Mouse (Mus musculus) olfactory bulb, adult 2 months (tissue): ENCODE data around the gene Klc2.

Source experiments
- CTCF ChIP-seq: fragments of 200-500 bp; IDR thresholded peaks from 2 replicates; pipeline ENCODE4 v1.5.1; 2012; ENCODE audit warnings: low read depth, mild to moderate bottlenecking, low read length, moderate library complexity; ENCODE audit not compliant: insufficient read depth
- POLR2A ChIP-seq: fragments of 200-500 bp; IDR thresholded peaks from 2 replicates; pipeline ENCODE4 v1.6.1; 2012; ENCODE audit warnings: mild to moderate bottlenecking, low read depth, low read length, moderate library complexity; ENCODE audit not compliant: insufficient read depth

DNA sequence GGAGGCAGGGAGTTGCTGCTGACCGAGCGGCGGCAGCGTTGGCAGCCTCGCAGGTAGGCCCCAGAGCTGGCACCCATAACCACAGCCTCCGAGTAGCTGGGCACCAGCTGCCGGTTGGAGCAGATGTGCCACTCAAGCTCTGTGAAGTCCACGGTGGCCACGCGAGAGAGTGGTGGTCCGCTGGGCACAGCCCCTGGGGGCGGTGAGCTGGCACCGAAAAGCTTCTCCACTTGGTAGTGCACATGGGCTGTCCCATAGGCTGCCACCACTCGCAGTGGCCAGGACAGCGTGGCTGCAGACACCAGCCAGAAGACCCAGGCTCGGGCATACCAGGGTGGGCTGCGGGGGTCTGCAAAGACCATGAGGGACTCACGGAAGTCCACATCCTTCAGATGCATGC is 36.4 kb downstream of the Klc2 start:
- TF ChIP-seq CTCF (no peak), POLR2A (no peak)
